Mouse (Mus musculus): Measurements from ENCODE around the gene Serpinb6a.

Serpinb6a gene

GRCm38 (mm10) chr13:34002058-34003006 lies at the start of gene Serpinb6a, which contains the start of gene Ripk1:
Serpinb6a (minus strand) TSS chr13:34002794.
Ripk1 (plus strand) TSS chr13:34002363.
- DNase-seq: peak; percentile 90

GRCm38 (mm10) chr13:34051692-34052091 lies 49.1 kb upstream of the Serpinb6a start:
- no peak for DNase-seq

DNA sequence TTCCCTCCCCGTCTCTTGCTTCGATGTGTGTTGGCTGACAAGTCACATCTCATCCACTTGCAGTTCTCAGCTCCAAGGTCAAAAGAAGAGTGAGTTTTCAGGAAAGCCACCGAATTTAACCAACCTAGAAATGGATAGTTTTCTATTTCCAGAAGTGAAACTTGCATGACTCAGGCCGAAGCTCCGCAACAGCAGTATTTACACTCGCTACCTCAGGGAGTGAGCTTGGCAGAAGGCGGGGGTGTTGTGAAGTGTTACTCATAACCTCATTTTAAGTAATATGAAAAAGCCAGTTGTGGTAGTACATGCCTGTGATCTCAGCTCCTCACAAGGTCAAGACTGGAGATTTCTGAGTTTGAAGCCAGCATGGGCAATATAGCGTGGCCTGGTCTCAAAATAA lies 47.9 kb upstream of the Serpinb6a start:
- peak; percentile 49 for DNase-seq

- no peak for DNase-seq
These were observed 44.9 kb upstream of the Serpinb6a start for GRCm38 (mm10) chr13:34047526-34047925.

DNA sequence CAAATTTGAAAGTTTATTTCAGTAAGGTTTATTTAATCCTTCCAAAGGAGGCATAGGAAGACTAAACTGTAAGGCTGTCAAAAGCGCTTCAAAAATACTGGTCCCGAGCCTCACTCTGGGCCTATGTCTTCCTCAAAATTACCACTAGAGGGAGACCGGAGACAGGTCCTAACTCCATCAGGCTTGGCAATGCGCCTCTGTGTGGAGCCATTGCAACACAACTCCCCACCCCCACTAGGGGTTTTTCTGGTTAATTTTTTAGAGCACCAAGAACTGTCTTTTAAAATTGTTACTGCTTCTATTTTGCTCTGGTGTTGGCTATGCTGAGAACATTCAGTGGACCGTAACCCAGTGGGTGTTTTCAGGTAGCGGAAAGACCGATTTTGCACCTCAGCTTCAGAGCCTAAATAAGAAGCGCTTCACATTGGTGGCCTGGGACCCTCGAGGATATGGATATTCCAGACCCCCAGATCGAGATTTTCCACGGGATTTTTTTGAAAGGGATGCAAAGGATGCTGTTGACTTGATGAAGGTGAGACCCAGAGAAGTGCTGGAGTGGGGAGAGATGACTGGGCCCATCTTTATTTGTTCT lies 43.9 kb upstream of the Serpinb6a start:
- peak; percentile 91 for DNase-seq

GRCm38 (mm10) chr13:34045511-34046249 lies 43.1 kb upstream of the Serpinb6a start:
- no peak for DNase-seq

DNA sequence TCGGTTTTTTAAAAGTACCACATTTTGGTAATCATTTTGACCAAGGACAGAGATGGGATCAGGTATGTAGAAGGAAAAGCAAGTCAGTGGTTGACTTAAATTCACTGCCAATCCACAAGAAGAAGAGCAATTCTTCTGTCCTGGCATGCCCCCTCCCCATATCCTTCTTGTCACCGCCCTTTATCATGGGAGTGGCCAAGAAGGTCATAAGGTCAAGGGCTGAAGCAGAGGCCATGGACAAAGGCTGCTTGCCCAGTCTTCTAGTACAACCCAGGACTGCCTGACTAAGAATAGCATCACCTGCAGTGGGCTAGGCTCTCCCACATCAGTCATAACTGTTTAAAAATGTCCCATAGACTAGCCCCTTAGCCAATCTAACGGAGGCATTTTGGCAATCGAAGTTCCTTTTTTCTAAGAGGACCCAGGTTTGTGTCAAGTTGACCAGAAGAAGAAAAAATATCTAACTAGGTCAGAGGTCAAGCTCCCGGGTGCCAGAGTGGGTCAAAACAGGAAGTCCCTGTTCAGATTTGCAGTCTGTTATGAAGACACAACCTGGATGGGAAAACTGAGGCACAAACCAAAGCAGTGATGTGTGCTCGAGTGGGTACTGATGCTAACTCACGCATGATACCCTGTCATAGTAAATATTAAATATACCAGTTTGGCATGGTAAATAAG lies 41.3 kb upstream of the Serpinb6a start:
- no peak for DNase-seq

DNA sequence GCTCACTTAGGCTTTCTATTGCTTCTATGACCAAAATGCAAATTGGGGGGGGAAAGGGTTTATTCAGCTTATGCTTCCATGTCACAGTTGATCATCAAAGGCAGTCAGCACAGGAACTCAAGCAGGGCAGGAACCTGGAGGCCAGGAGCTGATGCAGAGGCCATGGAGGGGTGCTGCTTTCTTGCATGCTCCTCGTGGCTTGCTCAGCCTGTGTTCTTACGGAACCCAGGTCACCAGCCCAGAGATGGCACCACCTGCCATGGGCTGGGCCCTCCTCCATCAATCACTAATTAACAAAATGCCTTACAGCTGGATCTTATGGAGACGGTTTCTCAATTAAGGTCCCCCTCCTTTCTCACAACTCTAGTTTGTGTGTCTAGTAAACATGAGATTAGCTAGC lies 37.5 kb upstream of the Serpinb6a start:
- no peak for DNase-seq

DNA sequence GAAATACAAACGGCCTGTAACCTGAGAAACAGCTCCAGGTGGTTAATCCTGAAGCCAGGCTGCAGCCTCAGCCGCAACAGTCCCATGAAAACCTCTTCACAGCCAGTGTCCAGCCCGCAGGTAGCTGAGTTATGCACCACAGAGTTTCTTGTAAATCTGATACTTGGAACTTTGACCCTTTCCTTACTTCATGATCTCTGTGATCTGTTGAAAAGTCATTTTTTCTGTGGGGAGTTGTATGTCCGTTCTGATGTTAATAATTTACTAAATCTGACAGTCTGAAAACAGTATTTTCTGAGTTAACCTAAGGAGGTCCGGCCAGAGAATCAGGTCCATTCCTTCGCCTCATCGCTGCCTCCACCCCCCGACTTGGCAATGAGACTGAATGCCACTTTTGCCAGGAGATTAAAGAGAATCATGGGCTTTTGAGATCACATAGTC lies 36.3 kb upstream of the Serpinb6a start:
- no peak for DNase-seq

GRCm38 (mm10) chr13:34038056-34038432 lies 35.5 kb upstream of the Serpinb6a start:
- DNase-seq: no peak

DNA sequence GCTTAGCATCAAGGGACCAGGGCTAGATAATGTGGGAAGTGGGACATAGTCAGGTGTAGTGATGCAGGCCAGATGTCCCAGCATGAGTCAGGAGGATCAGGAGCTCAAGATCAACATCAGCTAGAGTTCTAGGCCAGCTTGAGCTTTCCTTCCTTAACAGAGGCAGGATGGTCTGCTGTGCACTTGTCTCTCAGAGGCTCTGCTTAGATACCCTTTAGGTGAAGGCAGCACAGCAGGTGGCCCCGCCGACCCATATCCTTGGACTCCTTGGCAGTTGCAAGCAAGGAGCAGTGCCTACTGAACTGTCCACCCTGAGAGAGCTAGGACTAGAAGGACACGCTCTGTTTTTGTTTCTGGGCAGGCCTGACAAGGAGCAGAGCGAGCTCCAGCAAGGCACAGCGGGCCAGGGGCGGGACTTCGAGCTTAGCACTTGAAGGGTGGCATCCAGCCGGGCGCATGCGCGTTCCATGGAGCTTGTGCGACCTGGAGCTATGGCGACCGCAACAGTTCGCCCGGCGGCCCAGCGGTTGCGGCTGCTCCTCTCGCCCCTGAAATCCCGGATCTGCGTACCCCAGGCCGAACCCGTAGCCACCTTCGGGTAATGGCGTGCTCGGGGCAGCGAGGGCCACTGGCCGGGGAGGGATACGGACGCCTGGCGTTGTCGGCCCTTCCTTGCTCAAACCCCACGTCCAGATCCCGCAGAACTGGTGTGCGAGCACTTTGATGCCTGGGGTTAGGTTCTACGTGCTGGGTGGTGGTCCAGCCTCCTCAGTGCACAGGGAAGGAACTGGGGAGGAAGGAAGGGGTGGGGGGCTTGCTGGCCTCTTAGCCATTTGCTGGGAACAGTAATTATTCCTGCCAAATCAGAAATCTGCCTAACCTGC lies 34.8 kb upstream of the Serpinb6a start, which contains the start of gene Bphl:
Bphl (plus strand) TSS at position 426 of the 884 bp plus-strand sequence.
- DNase-seq: peak; percentile 95

DNA sequence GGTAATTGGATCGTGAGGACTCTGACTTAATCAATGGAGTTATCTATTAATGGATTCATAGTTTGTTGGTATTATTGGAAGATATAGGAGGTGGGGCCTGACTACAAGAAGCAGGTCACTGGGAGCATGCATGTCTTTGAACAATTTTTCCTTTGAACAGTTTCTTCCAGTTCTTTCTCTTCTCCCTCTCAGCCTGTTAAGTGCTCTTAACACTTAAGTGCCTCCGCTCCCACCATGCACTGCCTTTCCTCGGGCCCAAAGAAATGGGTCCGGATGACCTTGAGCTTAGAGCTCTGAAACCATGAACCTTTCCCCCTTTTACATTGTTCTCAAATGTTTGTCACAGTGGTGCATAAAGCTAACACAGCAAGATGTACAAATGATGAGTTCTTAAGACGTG lies 34.1 kb upstream of the Serpinb6a start:
- no peak for DNase-seq

GRCm38 (mm10) chr13:34035424-34035823 lies 32.8 kb upstream of the Serpinb6a start:
- no peak for DNase-seq

DNA sequence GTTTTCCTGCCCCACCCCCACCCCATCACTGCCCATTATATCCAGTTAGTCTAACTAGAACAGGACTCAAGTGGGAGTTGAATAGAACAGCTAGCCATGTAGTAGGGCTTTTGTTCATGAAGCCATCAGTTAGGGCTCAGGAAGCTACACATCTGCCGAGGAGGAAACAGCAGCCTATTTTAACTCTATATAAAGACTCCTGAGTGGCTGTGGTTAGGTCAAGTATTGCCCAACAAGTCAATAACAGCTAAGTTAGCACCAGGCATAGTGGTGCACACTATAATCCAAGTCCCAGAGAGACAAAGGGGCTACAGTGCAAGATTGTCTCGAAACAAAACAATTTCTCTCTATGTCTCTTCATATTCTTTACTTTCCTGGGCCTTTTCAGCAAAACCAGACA lies 29.4 kb upstream of the Serpinb6a start:
- DNase-seq: no peak

- DNase-seq: no peak
These were observed 19.4 kb upstream of the Serpinb6a start for GRCm38 (mm10) chr13:34021998-34022397.

- DNase-seq: no peak
These were observed 15.9 kb upstream of the Serpinb6a start for GRCm38 (mm10) chr13:34018521-34018920.

DNA sequence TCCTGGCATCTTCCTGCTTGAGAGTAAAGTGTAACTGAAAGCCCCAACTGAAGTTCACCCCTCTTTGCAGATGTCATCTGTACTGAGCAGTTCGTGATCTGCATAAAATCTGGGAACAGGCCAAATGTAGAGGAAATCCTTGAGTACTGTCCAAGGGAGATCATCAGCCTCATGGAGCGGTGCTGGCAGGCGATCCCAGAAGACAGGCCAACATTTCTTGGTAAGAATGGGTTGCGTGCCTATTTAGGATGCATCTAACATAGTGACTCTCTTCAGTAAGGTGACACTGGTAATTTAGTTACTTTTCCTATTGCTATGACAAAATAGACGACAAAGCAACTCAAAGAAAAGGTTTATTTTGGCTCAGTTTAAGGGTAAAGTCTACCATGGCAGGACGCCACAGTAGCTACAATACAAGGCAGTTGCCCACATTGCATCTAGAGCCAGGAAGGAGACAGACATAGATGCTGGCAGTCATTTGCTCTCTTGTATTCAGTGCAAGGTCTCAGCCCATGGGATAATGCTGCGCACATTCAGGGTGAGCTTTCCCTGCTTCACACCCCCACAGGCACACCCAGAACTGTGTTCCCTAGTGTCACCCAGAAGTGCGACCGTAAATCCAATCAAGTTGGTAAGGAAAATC lies 14.5 kb upstream of the Serpinb6a start:
- no peak for DNase-seq

- no peak for DNase-seq
These were observed 4.6 kb upstream of the Serpinb6a start for GRCm38 (mm10) chr13:34007234-34007633.

- no peak for DNase-seq
These were observed 464 bp upstream of the Serpinb6a start for GRCm38 (mm10) chr13:34003058-34003457.

DNA sequence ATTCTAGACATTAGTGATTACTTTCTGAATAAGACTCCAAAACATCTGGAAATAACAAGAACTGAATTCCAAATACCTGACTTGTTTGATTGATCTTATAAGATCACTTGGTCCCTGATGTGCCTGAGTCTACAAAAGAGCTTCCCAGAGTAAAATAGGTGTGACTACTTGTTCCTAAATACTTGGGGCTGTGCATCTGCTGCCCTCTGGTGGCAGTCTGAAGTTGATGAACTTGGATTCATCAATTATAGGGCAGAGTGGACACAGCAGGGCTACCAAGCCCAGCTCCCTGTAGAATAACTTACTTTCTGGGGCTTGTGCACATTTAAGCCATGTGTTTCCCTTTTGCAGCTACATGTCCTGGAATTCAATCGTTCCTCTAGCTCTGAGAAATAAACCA lies 7.4 kb downstream of the Serpinb6a start:
- DNase-seq: peak; percentile 51

DNA sequence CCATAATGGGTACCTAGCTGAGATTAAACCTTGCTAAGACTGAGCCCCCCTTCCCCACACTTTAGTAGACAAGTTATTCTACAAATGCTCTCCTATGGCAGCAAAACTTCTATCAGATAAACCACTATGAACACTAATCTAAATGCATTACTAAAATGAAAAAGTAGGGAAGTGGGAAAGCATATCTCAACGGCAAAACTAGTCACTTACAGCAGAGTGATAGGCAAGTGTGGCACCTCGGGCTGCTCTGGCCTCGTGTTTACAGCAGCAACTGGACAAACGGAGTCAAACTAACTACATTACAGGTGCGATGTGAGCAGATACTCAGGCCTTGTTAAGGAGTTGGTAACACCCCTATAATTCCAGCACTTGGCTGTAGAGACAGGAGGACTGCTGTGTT lies 13.0 kb downstream of the Serpinb6a start:
- no peak for DNase-seq

Data from layer of hippocampus, adult 9-11 months (tissue).